Mouse (Mus musculus) heart, adult 18-20 months (tissue): ENCODE data around the gene Zfpm1. TPM values are rescaled to one million over a fixed set of nuclear protein-coding genes. Genes with fewer than 3 reads are reported as not detected.

Experiments
- DNase-seq, 2 experiments: peaks; one replicate each; pipeline ENCODE4 v3.0.0; 2021 to 2022; ENCODE audit warnings: mixed read lengths in 1 of 2
- total RNA-seq, 2 experiments: library from RNA; stranded (reverse); gene quantifications; 2 replicates each; pipeline ENCODE4 v1.2.3; 2021

The Zfpm1 gene
- total RNA-seq, 2 experiments from 2014 or later = 18.4 to 23.0 TPM

DNA sequence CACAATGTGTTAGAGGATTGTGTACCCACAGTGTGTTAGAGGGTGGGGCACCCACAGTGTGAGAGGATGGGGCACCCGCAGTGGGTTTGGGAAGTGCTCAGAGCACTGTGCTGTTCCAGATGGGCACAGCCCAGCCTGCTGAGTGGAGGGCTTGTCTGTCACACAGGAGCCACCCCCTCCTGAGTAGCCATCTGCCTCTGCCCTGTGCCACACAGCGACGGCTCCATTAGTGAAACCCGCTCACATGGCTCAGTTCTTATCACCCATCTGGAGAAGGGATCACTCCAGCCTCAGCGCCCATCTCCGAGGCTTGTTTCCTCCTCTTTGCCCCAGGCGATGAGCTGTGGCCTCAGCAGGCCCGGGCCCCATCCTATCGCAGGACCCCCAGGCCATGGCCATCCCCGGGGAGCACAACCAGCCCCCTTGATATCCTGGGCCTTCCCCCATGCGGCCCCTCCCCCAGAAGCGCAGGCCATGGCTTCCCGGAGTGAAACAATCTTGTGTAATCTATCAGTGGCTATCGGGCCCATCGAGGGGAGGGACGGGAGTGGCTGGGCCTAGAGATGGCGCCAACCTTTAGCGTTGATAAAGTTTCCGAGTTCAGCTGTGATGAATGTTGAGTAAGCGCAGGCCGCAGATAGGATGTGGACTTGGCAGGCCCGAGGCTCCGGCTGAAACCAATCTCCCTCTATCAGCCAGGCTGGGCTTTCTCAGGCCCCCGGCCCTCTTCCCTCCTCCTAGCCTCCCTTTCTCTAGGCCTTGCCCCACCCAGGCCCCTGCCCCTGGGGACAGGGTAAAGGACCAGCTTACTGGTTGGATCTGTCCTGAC, 14.4 kb downstream of the Zfpm1 start:
- peak; percentile 60 to 63 for DNase-seq

DNA sequence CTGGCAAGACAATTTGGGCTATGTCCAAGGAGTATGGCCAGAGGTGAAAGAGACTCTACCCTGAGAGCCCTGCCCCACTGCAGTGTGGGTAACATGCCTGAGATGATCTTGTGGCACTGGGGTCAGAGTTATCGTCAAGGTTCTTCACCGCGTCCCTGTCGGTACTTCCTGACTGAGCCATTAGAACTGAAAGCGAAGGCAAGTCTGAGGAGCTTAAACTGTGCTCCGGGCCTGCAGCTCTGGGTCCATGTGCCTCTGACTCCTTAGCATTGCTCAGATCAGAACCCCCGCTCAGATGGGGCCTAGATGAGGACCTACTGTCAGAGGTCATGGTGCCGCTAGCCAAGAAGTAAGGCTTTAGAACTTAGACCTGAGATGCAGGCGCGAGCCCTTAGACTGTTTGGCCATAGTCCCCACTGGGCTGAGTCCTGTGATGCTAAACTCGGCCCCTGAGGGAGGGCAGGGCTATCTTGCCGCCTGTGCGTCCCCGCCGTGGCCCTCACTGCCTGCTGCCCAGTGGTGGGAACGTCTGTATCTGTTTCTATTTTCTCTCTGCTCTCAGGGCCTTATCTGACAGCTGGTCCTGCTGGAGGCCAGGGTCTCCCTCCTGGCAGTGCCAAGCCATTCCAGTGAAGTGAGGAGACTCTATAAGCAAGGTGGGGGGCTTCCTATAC, 17.8 kb downstream of the Zfpm1 start:
- peak in 1 of 2 experiments; percentile 54 for DNase-seq

DNA sequence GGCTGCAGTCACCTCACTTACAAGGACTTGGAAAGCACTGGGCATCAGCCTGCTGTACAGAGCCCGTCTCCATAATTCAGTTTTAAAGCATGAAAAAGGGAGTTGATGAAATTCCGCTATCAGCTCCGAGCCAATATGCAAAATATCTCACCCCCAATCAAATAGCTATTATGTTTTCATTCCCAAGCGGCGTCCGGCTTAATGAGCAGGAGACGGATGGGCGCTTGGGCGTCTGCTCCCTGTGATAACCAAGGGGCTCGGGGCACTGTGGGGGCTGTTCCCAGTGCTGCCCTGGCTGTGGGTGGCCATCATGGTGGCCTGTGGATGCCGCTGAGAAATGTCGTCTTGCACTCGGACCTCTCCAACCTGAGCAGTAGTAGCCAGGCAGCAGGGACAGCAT, 19.1 kb downstream of the Zfpm1 start:
- DNase-seq = no peak

DNA sequence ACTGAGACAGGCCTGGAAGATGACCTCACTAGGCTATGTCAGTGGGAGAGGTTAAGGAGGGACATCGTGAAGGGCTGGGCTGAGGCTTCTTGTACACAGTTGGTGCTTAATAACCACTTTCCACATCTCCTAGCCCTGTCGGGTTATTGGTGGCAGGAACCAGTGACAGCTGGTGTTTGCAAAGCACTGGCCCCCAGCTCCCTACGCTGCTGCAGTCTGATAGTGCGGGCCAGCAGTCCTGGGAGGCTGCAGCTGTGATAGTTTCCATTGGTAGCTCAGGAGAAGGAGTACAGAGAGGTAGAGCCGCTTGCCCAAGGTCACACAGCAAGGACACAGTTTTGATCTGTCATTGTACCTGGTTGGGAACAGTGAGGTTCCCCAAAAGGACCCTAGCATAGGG, 19.9 kb downstream of the Zfpm1 start:
- no peak for DNase-seq

DNA sequence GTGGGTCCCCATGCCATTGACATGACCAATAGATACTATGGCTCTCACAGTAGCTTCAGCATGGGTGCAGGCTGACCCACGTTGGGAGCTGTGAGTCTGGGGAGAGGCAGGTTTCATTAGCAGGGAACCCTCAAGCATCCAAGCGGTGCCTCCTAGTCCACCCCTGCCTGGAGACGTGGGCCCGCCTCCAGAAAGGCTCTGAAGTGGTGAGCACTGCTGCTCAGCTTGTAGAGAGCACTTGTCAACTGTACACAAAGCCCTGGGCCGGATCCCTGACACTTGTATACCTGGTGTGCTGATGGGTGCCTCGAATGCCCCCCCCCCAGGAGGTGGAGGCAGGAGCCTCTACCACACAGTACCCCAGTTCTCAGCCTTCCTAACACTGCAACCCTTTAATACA, 21.5 kb downstream of the Zfpm1 start:
- no peak for DNase-seq

DNA sequence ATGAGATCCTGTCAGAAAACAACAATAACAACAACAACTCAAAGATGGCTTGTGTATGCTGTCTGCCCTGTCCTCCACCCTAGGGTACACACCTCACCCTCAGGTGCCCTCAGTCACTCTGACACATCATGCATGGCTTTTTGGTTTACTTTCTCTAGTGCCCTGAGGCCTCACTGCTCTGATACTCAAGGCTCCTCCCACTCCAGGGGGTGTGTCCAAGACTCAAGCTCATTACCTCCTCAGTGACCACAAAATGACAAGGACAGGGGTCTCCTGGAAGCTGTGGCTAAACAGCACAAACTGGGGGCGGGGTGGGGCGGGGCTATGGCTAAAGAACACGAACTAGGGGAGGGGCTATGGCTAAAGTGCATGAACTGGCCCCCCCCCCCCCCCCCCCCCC, 22.1 kb downstream of the Zfpm1 start:
- no peak for DNase-seq

DNA sequence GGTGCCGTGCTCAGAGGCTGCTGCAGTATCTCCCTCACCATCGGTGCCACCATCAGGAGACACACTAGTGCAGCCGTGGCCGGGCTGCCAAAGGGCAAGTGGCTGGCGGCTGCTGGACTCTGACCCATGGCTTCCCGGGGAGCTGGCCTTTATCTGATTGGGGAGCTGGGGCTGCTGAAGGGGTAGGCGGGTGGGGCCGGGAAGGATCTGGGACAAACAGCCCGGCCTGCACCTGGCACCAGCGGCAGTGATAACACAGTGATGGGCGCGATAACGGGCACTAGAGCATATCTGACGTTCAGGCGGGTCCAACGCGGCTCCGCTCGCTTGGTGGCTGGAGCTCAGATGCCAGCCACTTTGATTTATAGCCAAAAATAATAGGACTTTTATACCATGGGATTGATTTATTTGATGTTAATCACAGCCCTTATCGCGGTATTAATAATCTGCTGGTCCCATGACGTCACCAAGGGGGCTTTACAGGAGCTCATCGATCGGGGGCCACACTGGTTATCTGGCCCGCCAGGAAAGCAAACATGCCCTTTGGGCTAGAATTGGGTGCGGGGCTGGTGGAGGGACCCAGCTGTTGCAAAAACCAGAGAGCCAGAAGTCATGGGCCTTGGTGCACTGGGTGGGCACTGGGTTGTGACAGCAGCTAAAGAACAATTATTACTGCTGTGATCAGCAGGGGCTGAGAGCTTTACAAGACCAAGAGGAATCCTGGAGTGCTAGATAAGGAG, 24.9 kb downstream of the Zfpm1 start:
- DNase-seq = no peak

DNA sequence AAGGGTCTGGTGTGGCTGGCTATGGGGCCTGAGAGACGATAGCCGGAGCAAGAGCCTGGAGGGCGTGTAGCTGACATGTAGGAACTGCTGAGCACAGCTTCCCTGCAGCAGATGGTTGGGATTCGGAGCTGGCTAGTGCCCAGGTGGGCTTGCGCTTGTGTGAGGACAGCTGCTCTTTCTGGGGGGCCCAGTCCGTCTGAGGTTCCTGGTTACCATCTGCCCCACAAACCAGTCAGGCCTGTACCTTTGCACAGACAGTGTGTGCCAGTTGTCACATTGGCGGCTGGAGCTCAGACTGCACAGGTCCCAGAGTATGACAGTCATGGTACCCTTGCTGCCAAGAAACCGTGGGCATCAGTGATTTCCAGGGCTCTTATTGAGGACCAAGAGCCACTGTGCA, 25.9 kb downstream of the Zfpm1 start:
- DNase-seq = no peak

DNA sequence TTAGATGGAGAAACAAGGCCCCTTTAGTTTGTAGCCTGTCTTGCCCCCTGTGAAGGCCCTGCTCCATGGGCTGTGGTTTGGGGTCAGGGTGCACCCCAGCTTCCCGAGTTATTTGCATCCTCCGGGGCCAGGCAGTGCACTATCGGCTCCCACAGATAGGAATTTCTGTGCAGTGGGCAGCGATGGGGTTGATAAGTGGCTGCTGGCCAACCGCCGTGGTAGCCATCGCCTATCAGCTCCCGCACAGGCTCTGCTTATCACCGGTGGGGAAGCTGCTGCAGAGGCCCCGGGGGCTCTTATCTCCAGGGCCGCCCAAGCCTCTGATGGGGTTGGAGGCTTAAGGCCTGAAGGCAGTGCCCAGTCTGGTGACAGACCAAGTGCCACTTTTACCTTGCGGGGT, 27.3 kb downstream of the Zfpm1 start:
- no peak for DNase-seq

DNA sequence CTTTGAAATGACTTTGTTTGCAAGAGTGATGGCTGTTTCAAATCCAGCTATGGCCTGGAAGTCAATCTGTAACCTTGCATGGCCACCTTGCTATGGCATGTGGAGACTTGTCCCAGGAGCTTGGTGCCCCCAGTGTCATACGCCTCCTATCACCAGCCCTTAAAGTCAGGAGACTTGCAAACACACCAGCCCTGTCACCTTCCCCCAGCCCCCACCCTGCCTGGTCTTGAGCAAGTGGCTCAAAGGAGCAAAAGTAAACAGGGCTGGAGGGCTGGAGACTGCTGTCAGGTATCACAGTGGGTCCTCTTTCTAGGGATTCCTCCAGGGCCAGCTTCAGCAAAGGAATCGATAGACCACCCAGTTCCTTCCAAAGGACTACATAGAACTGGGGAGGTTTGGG, 29.2 kb downstream of the Zfpm1 start:
- no peak for DNase-seq

DNA sequence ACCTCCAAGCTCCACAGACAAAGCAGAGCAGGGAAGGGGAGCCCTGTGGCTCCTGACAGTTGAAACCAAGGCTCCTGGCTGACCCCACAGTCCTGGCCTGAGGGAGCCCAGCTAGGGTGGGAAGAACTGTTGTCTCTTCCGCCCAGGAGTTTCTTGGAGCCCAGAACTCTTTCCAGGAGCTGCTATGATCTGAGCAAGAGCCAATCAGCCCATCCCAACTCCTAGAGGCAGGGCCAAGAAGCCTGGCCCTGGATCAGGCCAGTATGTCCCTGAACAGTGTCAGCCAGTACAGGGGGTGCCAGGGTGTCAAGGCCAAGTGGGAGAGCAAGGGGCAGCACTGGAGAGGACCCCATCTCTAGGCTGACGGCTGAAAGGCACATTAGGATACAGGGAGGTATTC, 30.6 kb downstream of the Zfpm1 start:
- DNase-seq = peak in 1 of 2 experiments; percentile 64

DNA sequence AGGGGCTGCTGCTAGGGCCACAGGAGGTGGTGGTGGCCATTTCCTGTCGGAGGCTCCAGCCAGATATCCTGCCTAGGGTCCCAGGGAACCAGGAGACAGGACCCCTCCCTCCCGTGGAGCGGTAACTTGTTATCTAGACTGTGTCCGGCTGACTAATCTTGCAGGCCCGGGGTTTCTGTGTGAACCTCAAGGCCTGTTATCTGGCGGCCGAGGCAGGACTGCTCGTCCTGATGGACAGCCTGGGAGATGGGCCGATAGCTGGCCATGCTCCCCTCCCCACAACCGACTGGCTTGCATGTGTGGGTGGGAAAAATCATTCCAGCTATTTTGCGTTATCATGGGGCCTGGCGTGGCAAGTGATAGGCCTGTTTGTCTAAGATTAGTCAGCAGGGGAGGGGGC, 31.4 kb downstream of the Zfpm1 start:
- DNase-seq = no peak

DNA sequence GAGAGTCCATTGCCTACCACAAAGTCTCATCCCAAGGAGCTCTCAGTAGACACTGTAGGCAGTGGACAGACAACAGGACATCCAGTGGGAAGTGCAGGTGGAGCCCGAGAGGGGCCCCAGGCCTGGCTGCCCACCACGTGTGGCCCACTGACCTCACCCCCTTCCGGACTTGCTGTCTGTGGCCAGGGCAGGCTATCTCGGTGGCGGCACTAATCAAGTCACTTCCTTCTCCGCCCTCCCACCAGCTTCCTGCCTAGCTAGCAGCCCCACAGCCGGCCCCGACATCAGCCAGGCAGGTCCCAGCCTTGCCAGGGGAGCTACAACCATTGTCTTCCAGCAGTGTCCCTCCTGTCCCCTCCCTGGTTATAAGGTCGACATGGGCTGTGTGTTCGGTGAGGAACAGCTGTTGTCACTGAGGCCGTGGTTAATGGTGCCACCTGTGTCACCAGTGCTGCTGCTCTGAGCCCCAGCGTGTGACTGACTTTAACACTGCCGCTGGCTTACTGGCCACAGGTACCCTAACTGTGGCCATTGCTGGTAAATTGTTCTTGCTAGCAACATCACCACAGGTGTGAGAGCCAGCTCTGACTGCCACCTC, 33.1 kb downstream of the Zfpm1 start:
- peak in 1 of 2 experiments; percentile 76 for DNase-seq

DNA sequence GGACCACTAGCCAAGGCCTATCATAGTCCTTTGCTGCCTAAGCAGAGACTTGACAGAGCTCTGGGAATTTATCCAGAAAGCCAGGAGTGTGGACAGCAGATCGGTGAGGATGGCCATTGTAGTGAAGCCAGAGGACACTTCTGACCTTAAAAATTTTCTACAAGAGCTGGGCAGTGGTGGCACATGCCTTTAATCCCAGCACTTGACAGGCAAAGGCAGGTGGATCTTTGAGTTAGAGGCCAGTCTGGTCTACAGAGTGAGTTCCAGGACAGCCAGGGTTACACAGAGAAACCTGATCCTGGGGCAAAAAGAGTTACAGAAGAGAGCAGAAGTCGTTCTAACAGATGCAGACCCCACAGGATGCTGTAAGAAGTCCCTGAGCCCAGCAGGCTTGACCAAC, 34.5 kb downstream of the Zfpm1 start:
- DNase-seq = no peak

DNA sequence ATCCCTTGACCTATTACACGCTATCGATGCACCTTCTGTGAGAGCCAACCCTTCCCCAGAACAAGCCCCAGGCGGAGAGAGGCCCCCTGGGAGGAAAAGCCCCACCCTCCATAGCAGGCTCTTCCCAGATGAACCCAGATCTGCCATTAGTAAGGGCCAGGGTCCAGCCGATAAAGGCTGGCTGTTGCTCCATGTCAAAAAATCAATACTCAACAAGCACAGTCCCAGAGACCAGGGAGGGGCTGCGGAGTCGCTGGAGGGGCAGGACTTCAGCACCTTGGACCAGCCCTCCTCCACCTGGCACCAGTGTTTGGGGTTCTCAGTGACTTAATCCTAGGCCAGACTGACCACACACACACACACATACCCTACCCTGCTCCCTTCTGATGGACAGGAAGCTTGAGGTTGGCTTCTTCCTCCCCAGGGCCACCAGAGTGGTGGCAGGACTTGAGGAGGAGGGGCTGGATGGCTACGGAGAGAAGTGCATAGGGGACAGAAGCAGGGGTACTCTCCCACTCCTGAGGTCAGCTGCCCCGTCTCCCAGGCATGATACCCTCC, 36.1 kb downstream of the Zfpm1 start:
- DNase-seq = no peak

DNA sequence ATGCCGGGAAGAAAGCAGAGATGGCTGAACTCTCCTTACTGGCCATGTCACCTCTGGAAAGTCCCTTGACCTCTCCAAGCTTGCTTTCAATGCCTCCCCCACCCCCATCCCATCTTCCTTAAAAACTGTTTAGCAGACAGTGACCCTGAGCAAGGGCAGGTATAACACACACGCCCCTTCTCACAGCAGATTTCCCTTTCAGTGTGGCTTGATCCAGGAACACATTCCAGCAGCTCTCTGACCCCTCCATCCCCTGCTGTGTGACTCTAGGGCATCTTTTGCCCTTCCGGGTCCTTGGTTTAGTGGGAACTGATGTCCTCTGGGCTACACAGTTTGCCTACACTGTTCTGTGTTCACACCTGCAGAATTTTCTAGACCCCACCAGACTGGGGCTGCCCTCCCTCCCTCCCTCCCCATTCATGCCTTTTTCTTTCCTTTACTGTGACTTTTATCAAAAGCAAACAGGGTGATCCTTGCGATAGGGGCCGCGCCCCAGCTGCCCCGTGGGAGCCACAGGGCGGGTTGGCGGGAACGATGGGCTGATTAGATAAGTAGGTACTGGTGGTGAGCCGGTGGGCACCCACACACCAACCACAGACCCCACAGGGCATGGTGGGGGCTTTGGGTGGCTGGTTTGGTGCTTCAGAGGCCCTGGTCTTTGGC, 37.2 kb downstream of the Zfpm1 start:
- no peak for DNase-seq

DNA sequence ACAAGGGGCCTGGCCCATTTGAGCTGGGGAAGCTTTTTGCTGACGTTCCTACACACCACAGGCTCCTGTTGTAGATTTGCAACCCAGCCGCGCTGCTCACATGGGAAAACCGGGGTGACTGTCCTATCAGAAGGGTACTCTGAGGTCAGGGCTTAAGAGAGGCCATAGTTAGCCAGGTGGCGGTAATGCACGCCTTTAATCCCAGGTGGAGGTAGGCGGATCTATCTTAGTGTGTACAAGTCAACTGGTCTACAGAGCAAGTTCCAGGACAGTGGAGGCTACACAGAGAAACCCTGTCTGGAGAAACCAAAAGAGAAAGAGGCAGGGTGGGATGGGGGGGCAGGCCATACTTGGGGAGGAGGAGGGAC, 37.8 kb downstream of the Zfpm1 start:
- no peak for DNase-seq

DNA sequence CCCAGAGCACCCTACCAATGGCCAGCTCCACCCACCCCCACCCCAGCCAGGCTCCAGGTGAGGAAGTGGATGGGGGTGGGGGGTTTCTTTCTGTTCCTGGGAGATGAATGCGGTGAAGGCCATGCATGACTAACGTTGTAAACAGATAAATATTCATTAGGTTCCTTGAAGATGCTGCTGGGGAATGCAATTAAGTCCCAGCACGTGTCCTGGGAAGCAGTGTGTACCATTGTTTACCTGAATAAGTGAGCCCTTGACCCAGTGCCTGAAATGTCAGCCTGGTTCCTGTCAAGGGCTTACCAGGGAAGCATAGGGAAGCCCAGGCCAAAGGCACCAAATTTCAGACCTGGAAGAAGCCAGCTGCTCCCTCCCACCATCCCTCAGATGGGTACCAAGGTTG, 38.6 kb downstream of the Zfpm1 start:
- DNase-seq = no peak

DNA sequence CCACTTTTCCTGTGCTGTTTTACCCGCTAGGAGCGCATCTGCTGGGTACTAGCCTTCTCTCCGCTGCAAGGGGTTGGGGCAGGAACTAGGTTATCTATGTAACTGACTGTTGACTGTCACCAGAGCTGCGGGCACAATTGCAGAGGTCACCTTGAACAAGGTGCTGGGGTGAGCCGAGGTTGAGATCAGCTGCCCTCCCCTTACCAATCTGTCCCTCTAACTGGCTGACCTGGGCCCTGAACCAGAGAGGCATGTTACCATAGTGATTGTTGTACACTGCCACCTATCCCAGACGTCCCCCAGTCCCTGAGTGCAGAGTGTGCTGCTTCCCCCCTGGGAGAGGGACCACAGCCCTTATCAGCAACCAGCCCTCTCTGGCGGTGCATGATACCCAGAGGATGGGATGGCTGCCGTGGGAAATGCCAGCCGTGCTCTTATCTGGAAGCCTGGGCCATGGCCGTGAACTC, 39.5 kb downstream of the Zfpm1 start:
- DNase-seq = no peak

DNA sequence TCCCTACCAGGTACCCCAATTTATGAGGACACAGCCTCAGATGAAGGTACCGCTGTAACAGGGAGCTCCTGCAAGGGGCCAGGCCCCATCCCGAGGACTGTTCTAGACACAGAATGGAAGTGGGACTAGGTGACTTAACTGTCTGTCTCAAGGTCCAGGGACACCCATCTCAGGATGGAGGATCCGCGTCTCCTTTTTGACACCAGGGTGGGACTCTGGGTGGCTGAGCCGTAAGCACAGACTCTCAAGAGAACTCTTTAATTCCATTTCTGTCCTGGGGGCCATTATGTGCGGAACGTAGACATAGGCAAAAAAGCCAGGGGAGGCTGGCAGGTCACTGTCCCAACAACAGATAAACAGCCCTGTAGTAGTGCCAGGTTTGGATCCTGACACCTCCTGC, 40.2 kb downstream of the Zfpm1 start:
- DNase-seq = no peak

DNA sequence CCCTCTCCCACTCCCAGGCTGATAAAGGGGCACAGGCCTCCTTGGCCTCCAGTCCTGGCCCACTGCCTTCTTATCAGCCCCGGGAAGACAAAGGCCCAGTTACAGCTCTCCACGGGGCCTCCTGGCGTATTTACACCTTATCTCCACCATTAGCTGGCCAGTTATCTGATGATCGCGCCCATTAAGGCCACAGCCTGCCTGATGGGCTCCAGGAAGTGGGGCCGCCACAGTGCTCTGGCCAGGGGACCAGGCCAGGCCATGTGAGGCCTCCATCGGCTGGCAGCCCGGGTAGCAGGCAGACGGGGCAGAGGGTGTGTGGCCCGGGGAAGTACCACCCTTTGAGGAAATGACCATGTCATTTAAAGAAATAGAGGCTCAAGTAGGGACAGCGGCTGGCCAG, 40.9 kb downstream of the Zfpm1 start:
- no peak for DNase-seq

DNA sequence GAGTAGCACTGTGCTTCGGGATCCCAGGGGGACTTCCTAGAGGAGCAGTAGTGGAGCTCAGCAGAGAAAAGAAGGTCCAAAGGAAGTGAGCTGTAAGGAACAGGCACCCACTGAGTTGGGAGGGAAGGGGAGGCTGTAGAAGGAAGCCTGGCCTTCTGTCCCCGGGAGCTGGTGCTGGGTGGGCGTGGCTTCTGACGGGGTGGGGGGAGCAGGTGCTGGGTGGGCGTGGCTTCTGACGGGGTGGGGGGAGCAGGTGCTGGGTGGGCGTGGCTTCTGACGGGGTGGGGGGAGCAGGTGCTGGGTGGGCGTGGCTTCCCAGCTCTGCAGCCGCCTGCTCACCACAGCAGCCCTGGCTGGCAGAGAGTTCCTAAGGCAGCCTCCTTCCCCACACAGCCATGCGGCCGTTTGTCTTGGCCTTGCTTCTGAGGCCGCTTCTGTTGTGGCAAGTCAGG, 42.0 kb downstream of the Zfpm1 start:
- DNase-seq = peak in 1 of 2 experiments; percentile 38
